Mouse (Mus musculus) thymus, adult 2 months (tissue): ENCODE results near the gene Ticam1.

Experiments
- CTCF ChIP-seq: fragments of 200-500 bp; IDR thresholded peaks from 2 replicates; pipeline ENCODE4 v1.5.1; 2012; ENCODE audit warnings: mild to moderate bottlenecking, control low read depth, low read length, moderate library complexity, borderline replicate concordance; ENCODE audit not compliant: control insufficient read depth, poor library complexity, insufficient read depth; ENCODE audit errors: extremely low read depth
- POLR2A ChIP-seq: fragments of 200-500 bp; IDR thresholded peaks from 2 replicates; pipeline ENCODE4 v1.6.1; 2012; ENCODE audit warnings: mild to moderate bottlenecking, low read length, control low read depth, moderate library complexity; ENCODE audit not compliant: control insufficient read depth, poor library complexity, insufficient read depth; ENCODE audit errors: extremely low read depth

GRCm38 (mm10) chr17:56289371-56290331 lies 13.1 kb upstream of the Ticam1 start:
- TF ChIP-seq CTCF (no peak), POLR2A (no peak)
